Mouse (Mus musculus): ENCODE data around the gene Cox8c.

Cox8c gene

GRCm38 (mm10) chr12:102899091-102899490 lies at the start of gene Cox8c:
Gene Cox8c, plus strand, starts transcription at chr12:102899316.
- no peak for DNase-seq (ENCODE audit: low read depth, low spot score)

- no peak for DNase-seq (ENCODE audit: low read depth, low spot score)
Observed at GRCm38 (mm10) chr12:102860806-102861205, 38.3 kb upstream of the Cox8c start.

- DNase-seq (ENCODE audit: low read depth, low spot score): no peak
Observed at GRCm38 (mm10) chr12:102869802-102870201, 29.3 kb upstream of the Cox8c start.

DNA sequence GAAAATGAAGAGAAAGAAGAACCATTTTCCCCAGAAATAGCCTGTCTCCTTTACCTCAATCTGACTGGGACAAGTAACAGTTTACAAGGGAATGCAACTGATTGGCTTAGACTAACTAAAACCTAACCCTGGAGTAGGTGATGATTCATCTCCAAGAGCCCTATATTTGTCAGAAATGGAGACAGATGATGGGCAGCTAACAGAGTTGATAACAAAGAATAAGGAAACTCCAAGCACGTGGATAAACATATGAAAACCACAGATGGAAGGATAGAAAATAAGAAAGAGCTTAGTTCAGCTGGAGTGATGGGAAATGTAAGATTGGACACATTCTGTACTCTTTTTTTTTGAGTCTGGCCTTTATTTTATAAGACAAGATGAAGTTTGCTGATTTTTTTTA lies 28.6 kb upstream of the Cox8c start:
- DNase-seq (ENCODE audit: low read depth, low spot score): no peak

GRCm38 (mm10) chr12:102877301-102878030 lies 21.6 kb upstream of the Cox8c start:
- peak; percentile 50 for DNase-seq (ENCODE audit: low read depth, low spot score)

DNA sequence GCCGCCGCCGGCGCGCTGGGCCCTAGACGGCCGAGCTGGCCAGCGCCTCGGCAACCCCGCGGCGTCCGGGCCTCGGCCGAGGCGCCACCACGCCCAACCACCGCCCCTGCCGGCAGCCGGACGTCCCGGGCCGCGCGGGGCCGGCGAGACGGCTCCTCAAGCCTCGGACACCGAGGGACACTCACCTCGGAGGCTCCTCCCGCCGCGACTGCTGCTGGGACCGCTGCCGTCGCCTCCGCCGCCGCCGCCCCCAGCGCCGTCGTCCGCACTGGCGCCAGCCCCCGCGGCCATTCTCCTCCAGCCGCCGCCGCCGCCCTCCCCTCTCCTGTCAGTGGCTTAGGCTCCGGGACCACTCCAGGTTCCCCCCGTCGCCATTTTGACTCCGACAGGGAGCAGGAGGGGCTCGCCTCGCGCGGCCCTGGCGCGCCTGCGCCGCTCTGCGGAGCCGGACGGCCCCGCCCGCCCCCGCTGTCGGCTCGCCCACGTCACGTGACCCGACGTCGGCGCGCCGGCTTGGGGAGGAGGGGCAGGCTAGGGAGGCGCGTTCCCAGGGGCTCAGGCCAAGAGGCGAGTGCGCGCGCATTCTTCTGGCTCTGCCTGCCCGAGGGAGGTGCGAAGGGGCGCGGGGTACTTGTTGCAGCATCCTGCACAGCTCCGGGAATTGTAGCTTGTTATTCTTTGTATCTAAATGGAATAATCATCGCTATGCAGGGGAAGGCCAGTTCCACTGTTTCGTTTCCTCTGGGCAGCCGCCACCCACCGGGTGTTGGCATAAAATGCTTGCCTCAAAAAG lies 20.9 kb upstream of the Cox8c start, which contains the start of gene Btbd7:
Btbd7 (minus strand) TSS at position 441 of the 793 bp plus-strand sequence.
- peak; percentile 97 for DNase-seq (ENCODE audit: low read depth, low spot score)

- peak; percentile 7 for DNase-seq (ENCODE audit: low read depth, low spot score)
Observed at GRCm38 (mm10) chr12:102878901-102879300, 20.2 kb upstream of the Cox8c start.

- peak; percentile 26 for DNase-seq (ENCODE audit: low read depth, low spot score)
Observed at GRCm38 (mm10) chr12:102885735-102886134, 13.4 kb upstream of the Cox8c start.

- no peak for DNase-seq (ENCODE audit: low read depth, low spot score)
Observed at GRCm38 (mm10) chr12:102887366-102887765, 11.8 kb upstream of the Cox8c start.

- DNase-seq (ENCODE audit: low read depth, low spot score): no peak
Observed at GRCm38 (mm10) chr12:102888568-102888967, 10.5 kb upstream of the Cox8c start.

GRCm38 (mm10) chr12:102908191-102908590 lies 9.1 kb downstream of the Cox8c start:
- no peak for DNase-seq (ENCODE audit: low read depth, low spot score)

- no peak for DNase-seq (ENCODE audit: low read depth, low spot score)
Observed at GRCm38 (mm10) chr12:102916073-102916472, 17.0 kb downstream of the Cox8c start.

GRCm38 (mm10) chr12:102929764-102930163 lies 30.6 kb downstream of the Cox8c start:
- DNase-seq (ENCODE audit: low read depth, low spot score): no peak

DNA sequence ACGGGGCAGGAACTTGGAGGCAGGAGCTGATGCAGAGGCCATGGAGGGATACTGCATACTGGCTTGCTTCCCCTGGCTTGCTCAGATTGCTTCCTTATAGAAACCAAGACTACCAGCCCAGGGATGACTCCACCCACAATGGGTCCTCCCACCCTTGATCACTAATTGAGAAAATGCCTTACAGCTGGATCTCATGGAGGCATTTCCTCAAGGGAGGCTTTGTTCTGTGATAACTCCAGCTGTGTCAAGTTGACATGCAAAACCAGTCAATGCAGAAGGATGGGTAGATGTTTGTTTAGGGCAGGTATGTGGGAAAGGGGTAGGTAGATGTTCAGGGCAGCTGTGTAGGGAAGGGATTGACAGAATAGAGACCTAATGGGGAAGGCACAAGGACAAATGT lies 31.2 kb downstream of the Cox8c start:
- no peak for DNase-seq (ENCODE audit: low read depth, low spot score)

DNA sequence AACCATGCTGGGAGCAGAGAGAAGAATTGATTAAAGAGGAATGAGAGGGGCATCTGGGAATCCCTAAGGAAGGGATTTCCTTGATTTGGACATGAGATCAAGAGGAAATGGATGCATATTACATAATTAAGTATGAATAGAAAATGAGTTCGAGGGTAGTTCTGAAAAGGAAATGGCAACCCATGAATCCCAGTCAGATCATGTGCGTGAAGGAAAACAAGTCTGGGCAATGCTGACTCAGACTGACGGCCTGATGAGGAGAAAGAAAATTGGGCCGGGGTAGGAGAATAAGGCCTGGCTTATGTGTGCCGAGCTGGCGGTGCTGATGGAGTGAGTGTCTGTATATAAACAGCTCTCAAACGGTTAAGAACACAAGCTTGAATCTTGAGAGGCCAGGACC lies 31.7 kb downstream of the Cox8c start:
- no peak for DNase-seq (ENCODE audit: low read depth, low spot score)

DNA sequence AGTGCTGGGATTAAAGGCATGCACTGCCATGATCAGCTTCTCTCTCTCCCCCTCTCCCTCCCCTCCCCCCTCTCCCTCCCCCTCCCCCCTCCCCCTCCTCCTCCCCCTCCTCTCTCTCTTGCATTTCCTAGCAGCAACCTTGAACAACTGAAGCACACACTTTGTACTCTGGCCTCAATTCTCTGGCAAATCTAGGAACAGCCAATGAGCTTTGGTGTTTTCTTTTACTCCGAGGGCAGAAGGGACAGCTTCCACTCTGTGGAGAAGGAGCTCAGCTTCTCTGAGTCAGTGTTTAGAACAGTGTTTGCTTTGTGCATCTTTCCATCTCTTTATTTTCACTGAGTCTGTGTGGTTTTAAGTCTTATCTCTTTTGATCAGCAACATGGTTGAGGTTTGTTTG lies 36.8 kb downstream of the Cox8c start:
- DNase-seq (ENCODE audit: low read depth, low spot score): no peak

DNA sequence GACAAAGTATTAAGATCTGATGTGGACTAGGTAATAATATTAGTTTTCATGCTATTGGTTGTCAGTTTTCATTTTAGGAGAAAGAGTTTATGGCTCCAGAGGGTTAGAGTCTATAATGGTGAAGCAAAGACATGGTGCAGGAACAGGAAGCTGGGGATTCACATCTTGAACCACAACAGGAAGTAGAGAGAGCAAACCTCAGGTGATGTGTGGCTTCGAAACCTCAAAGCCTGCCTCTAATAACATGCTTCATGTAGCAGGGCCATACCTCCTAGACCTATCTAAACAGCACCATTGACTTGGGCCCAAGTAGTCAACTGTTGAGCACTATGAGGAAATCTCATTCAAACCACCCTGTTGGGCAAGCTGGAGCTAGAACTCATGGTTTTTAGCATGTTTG lies 46.5 kb downstream of the Cox8c start:
- DNase-seq (ENCODE audit: low read depth, low spot score): no peak

DNA sequence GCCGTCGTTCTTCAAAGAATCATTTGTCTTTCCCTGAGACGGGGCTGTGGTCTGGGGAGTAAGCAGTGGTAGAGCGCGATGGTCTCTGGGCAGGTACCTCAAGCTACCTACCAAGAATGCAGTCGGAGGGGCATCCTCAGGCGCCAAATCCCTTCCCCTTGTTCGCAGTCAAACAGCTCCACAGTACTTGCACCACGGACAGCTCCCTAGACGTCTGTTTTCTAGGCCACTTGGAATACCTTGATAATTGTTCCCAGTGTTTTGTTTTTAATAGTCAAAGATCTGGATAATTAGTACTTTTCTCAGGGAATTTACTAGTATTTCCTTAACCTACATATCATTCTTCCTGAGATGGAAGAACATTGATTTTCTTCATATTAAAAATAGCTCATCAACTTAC lies 48.7 kb downstream of the Cox8c start:
- DNase-seq (ENCODE audit: low read depth, low spot score): no peak

- DNase-seq (ENCODE audit: low read depth, low spot score): peak; percentile 62
Observed at GRCm38 (mm10) chr12:102948778-102949394, 49.8 kb downstream of the Cox8c start, which contains the start of gene Unc79. Gene Unc79, plus strand, starts transcription at chr12:102948859.

- DNase-seq (ENCODE audit: low read depth, low spot score): peak; percentile 76
Observed at GRCm38 (mm10) chr12:102949395-102950208, 50.5 kb downstream of the Cox8c start.
